Mouse (Mus musculus): ENCODE measurements at regions not wholly inside any gene's neighbourhood (a gene's known extent, or its start where the extent isn't known, plus 50 kb on each side); places are given as distances from the start of the nearest gene placed in this dataset.

DNA sequence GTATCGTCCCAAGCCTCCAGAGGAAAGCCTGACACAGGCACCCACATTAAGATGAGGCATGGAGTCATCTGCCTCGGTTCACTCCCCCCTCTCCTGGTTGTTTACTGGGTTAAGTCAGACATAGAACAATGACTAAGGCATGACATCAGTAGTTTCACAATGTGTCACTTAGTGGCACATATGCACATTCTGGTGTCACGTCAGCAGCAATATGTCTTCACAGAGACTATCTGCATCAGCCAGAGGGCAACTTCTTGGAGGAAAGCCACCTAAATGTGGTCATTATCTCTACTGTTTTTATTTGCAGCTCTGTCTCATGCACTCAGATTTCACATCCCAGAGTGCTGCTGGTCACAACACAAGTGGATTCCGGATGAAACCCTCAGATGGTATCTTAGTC lies 61.9 kb upstream of the Agap1 start:
- DNase-seq: no peak

DNA sequence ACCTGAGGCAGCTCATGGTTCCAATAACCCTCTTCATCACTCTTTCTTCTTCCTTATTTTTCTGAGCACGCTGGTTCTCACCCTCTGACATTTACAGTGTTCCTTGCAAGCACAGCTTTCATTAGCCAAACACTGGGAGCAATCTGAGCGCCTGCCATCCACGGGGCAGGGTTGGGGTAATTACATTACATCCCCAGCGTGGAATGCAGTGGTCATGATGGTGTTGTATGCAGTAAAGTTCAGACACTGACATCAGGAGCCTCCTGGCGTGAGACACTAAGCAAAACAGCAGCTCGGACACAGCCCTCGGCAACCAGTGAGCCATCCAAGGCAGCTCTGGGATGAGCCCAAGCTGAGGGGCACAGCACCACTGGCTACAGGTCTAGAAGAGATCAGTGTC lies 60.1 kb upstream of the Agap1 start:
- no peak for DNase-seq

DNA sequence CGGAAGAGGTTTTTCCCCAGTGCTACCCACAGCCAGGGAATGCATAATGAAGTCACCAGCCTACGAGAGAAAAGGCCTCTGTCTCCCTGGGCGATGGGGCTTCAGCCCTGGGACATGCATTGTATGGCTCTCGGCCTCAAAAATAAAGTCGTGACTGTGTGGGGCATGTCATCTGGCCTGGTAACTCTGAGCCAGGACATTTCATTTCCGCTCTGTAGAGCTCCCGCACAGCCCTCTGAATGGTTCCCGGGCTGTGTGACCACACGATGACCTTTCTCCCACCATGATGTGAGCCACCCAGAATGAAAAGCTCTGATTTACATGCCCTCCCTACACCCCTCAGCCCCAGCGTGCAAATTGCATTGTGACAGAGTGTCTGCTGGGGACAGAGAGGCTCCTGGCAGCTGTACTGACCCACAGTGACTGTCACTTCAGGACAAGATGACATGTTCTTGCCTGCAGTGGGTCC lies 53.8 kb upstream of the Agap1 start:
- no peak for DNase-seq

DNA sequence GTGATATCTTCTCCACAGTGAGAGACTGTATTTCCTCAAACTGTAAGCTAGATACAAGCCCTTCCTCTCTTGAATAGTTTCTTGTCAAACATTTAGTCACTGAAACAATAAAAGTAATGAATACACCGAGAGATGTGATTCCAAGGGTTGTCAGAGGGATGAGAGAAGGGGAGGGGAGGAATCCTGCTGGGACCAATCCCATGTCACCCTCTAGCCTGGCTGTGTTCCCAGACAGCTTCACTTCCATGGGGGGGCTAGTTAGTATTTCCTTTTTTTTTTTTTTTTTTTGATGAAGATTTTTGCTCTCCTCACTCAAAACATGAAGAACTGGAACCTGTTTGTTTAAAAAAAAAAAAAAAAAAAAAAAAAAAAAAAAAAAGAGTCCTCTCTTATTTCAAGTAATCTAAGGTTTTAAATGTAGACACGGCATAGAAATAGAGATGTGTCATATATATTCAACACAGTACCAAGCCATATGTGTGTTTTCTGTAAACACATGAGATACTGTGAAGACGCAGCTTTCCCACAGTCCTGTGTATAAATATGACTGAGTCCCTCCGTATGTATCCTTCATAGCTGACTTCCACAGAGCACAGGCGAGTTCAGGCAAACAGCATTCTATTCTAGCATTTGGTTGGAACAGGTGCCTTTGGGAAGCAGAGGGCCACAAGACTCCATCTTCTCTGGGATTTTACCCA lies 51.9 kb upstream of the Agap1 start:
- DNase-seq: peak; percentile 47

DNA sequence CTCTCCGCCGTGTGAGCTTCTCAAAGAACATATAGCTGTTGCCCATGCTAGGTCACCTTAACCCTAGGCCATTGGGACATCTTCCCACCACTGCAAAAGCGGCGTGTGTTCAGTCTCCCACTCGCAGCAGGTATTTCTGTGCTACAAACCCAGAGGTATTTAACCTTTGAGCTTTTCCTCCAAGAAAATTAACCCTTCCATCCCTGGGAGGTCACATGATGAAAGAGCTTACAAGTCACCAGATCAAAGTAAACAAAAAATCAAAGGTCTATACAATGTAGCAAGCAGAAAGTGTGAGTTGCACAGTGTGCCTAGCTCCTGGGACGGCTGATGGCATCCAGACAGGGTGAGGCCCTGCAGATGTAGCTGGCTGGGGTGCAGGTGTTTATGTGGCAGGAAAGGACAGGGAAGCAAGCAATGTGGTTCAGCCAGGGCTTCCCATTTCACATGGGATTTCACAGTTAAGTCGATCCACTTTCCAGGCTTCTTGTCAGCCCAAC lies 51.0 kb upstream of the Agap1 start:
- no peak for DNase-seq
